Comparison of ENCODE assay signal across 1 mouse cellular context in the genomic region with DNA sequence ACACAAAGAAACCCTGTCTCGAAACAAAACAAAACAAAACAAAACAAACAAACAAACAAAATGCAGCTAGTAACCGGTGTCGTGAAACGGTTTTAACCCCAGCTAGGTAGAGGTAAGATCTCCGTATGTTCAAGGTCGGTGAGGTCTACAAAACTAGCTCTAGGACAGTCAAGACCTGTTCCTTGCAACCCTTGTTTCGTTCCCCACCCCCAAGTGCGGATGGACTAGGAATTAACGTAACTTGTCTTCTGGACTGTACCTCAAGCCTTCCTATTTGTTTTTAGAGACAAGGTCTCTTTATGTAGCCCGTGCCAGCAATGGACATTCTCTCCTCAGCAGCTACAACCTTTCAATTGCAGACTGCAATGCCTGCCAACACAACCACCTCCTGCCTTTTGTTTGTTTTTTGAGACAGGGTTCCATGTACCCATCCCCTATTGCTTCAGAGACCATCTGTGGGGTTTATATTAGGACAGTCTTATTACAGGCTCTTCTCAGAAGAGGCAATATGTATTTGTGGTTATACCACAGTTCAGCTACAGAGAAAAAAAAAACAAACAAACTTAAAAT.
TF ChIP-seq lines count a peak whose summit lies in the region.

No protein-coding gene starts in this region.

TF ChIP-seq in MEL, 35 proteins besides CTCF, POLR2A, EP300 and RAD21:
- TF ChIP-seq NELFE (IDR thresholded peaks at IDR 0.05; ENCODE audit: low read depth, low read length) (no peak), CHD2 (IDR thresholded peaks at IDR 0.05; ENCODE audit: low read length) (no peak), SMC3 (IDR thresholded peaks at IDR 0.05; ENCODE audit: low read depth, low read length) (no peak), CHD1 (IDR thresholded peaks at IDR 0.05; ENCODE audit: low read depth, low read length) (no peak), MXI1 (IDR thresholded peaks at IDR 0.05; ENCODE audit: low read depth, low read length) (no peak), ZKSCAN1 (IDR thresholded peaks at IDR 0.05; ENCODE audit: low read depth, low read length) (no peak)
